Mouse (Mus musculus): ENCODE data around the gene Adarb1.

DNA sequence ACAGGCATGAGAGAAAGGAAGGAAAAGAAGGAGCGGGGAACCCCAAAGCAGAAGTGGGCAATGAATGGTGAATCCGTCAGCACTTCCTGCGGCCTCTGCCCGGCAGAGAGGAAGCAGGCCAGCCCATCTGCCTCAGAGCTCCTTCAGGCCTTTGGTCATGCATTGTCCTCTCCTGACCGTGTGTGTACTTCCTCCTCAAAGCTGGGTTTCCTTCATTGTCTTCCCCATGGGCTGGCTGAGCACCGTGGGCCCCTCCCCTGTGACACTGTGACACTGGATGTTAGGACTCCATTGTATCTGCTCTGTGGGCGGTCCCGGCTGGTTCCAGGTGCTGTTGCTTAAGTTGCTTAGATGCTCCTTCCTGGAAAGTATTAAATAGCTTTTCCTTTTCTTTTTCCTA lies 151.8 kb downstream of the Adarb1 start:
- TF ChIP-seq CTCF (IDR thresholded peaks at IDR 0.05; ENCODE audit: control insufficient read depth, insufficient read depth, insufficient replicate concordance, low read depth, low read length) (no peak), POLR2A (IDR thresholded peaks at IDR 0.05; ENCODE audit: control insufficient read depth, low read depth, low read length) (no peak)

Data from testis, adult 2 months (tissue).